In genomic region chr4:136178475-136178921, GRCm38 (mm10) we compare ENCODE assay signal across 9 mouse cellular contexts. TPM values are rescaled to one million over a fixed set of nuclear protein-coding genes. Genes with fewer than 3 reads are reported as not detected.
A peak's percentile ranks its signal among the peaks of the same experiment; 100 is the strongest.
DNase-seq lines count a peak whose midpoint lies in the region; ATAC-seq lines count a peak whose summit lies in the region.
"Had no signal": no experiment of that assay in that cellular context is flagged by ENCODE, and none has a peak within 500 bp of the region (broad histone marks: within the 10 kb centered on the region; RNA-seq: fewer than 3 reads in every experiment).

No protein-coding gene starts in this region.

- H3K4me2 ChIP-seq in midbrain, embryonic 16.5 days (ENCODE audit: low read length), result no peak overlapping the region
- no peak overlapping the region for H3K4me2 ChIP-seq in intestine, embryonic 16.5 days (ENCODE audit: low read depth, low read length)
- H3K4me2 ChIP-seq: hindbrain, embryonic 15.5 days had no signal

- 88% methylated on average over 12 of the region's 12 CpGs for WGBS in midbrain, embryonic 10.5 days
- WGBS in midbrain, embryonic 16.5 days, result 91% methylated on average over 12 of the region's 12 CpGs
- 80% methylated on average over 12 of the region's 12 CpGs for WGBS in intestine, embryonic 16.5 days

- no peaks in the 10 kb centered on the region for H3K9me3 ChIP-seq in midbrain, embryonic 10.5 days (replicated peaks)
- no peaks in the 10 kb centered on the region for H3K9me3 ChIP-seq in midbrain, embryonic 16.5 days (replicated peaks; ENCODE audit: control insufficient read depth, low read length, poor library complexity, severe bottlenecking)
- H3K9me3 ChIP-seq in intestine, embryonic 16.5 days (ENCODE audit: control insufficient read depth, low read length), result no peaks in the 10 kb centered on the region
- H3K9me3 ChIP-seq: hindbrain, embryonic 15.5 days had no signal

- no peak for DNase-seq in midbrain, embryonic 10.5 days (ENCODE audit: low spot score)
- DNase-seq in thymus, postnatal 0 days (ENCODE audit: low spot score), result peak; percentile 36
- DNase-seq in retina, embryonic 14.5 days (ENCODE audit: low spot score), result no peak
- no peak for DNase-seq in embryo, embryonic 11 days
- DNase-seq: cerebellum, adult 11-12 months had no signal

- ATAC-seq in midbrain, embryonic 16.5 days, result no peak
- ATAC-seq in intestine, embryonic 16.5 days, result no peak

- peaks cover 77% of the 10 kb centered on the region for H3K4me1 ChIP-seq in midbrain, embryonic 10.5 days
- no peaks in the 10 kb centered on the region for H3K4me1 ChIP-seq in midbrain, embryonic 16.5 days (ENCODE audit: control insufficient read depth, insufficient read depth, low read length)
- H3K4me1 ChIP-seq in brown adipose tissue, adult 24 weeks (ENCODE audit: control insufficient read depth, insufficient read depth, insufficient read length, low read length), result peaks cover 41% of the 10 kb centered on the region
- peaks cover 66% of the 10 kb centered on the region for H3K4me1 ChIP-seq in intestine, embryonic 16.5 days (ENCODE audit: control insufficient read depth, insufficient read depth, low read length)

- H3K9ac ChIP-seq in midbrain, embryonic 16.5 days (ENCODE audit: low read depth, low read length), result no peak overlapping the region
- H3K9ac ChIP-seq in intestine, embryonic 16.5 days (ENCODE audit: low read depth, low read length), result no peak overlapping the region
- H3K9ac ChIP-seq: hindbrain, embryonic 15.5 days had no signal

- H3K27me3 ChIP-seq in midbrain, embryonic 10.5 days (ENCODE audit: low read depth, poor library complexity, severe bottlenecking), result peaks cover 8% of the 10 kb centered on the region; the same call in 1 of the 2 replicates
- H3K27me3 ChIP-seq in midbrain, embryonic 16.5 days (ENCODE audit: control insufficient read depth, insufficient read depth, low read depth, low read length), result peaks cover under 1% of the 10 kb centered on the region; the same call in 1 of the 2 replicates
- H3K27me3 ChIP-seq in intestine, embryonic 16.5 days (replicated peaks; ENCODE audit: control insufficient read depth, insufficient read depth, low read length), result no peaks in the 10 kb centered on the region
- H3K27me3 ChIP-seq: hindbrain, embryonic 15.5 days had no signal

- H3K36me3 ChIP-seq in midbrain, embryonic 10.5 days, result peaks cover 39% of the 10 kb centered on the region
- no peaks in the 10 kb centered on the region for H3K36me3 ChIP-seq in midbrain, embryonic 16.5 days (ENCODE audit: control insufficient read depth, insufficient read depth, low read length)
- no peaks in the 10 kb centered on the region for H3K36me3 ChIP-seq in intestine, embryonic 16.5 days (ENCODE audit: control insufficient read depth, insufficient read depth, low read length)
- H3K36me3 ChIP-seq: hindbrain, embryonic 15.5 days had no signal

- H3K4me3 ChIP-seq in midbrain, embryonic 10.5 days, result no peak overlapping the region
- H3K4me3 ChIP-seq in midbrain, embryonic 16.5 days (ENCODE audit: low read depth, low read length), result no peak overlapping the region
- H3K4me3 ChIP-seq in brown adipose tissue, adult 24 weeks (ENCODE audit: insufficient read depth, low read depth, low read length), result no peak overlapping the region
- H3K4me3 ChIP-seq in intestine, embryonic 16.5 days (ENCODE audit: low read length), result no peak overlapping the region
- H3K4me3 ChIP-seq: hindbrain, embryonic 15.5 days had no signal

- H3K27ac ChIP-seq in midbrain, embryonic 10.5 days (replicated peaks), result peak overlapping the region; percentile 70
- H3K27ac ChIP-seq in midbrain, embryonic 16.5 days (ENCODE audit: low read length), result no peak overlapping the region
- peak overlapping the region; percentile 92 for H3K27ac ChIP-seq in brown adipose tissue, adult 24 weeks (replicated peaks; ENCODE audit: low read depth, low read length)
- peak overlapping the region; percentile 85 for H3K27ac ChIP-seq in intestine, embryonic 16.5 days (ENCODE audit: low read length)

RNA-seq across cellular contexts. Expression of gene E2f2, which starts 6.3 kb away (rescaled TPM):
- polyA plus RNA-seq in midbrain, embryonic 10.5 days (2016; fragmentation: Nextera tagmentation; extraction: Ambion mirVana), result 10.3 and 10.8 TPM in 2 replicates
- polyA plus RNA-seq in midbrain, embryonic 16.5 days (2015; fragmentation: Nextera tagmentation; extraction: Ambion mirVana), result 1.4 and 1.6 TPM in 2 replicates
- 2.9 and 6.4 TPM in 2 replicates for polyA plus RNA-seq in brown adipose tissue, adult 24 weeks (2012; ENCODE audit: insufficient read depth, insufficient read length, missing spikeins)
- 7.5 and 9.3 TPM in 2 replicates for polyA plus RNA-seq in intestine, embryonic 16.5 days (2015; fragmentation: Nextera tagmentation; extraction: Ambion mirVana)
- 58.9 and 64.1 TPM in 2 replicates for polyA plus RNA-seq in thymus, postnatal 0 days (2015; fragmentation: Nextera tagmentation; extraction: Ambion mirVana)

RNA-seq across cellular contexts. Expression of gene Asap3, which starts 27.7 kb away (rescaled TPM):
- polyA plus RNA-seq in midbrain, embryonic 10.5 days (2016; fragmentation: Nextera tagmentation; extraction: Ambion mirVana), result 6.0 and 7.1 TPM in 2 replicates
- polyA plus RNA-seq in midbrain, embryonic 16.5 days (2015; fragmentation: Nextera tagmentation; extraction: Ambion mirVana), result 4.5 and 5.1 TPM in 2 replicates
- polyA plus RNA-seq in brown adipose tissue, adult 24 weeks (2012; ENCODE audit: insufficient read depth, insufficient read length, missing spikeins), result 1.0 and 1.2 TPM in 2 replicates
- polyA plus RNA-seq in intestine, embryonic 16.5 days (2015; fragmentation: Nextera tagmentation; extraction: Ambion mirVana), result 3.3 and 4.4 TPM in 2 replicates
- 1.3 and 2.1 TPM in 2 replicates for polyA plus RNA-seq in thymus, postnatal 0 days (2015; fragmentation: Nextera tagmentation; extraction: Ambion mirVana)

RNA-seq across cellular contexts. Expression of gene Id3, which starts 35.2 kb away (rescaled TPM):
- polyA plus RNA-seq in midbrain, embryonic 10.5 days (2016; fragmentation: Nextera tagmentation; extraction: Ambion mirVana), result 619 and 802 TPM in 2 replicates
- polyA plus RNA-seq in midbrain, embryonic 16.5 days (2015; fragmentation: Nextera tagmentation; extraction: Ambion mirVana), result 110 and 114 TPM in 2 replicates
- polyA plus RNA-seq in brown adipose tissue, adult 24 weeks (2012; ENCODE audit: insufficient read depth, insufficient read length, missing spikeins), result 75.0 and 78.1 TPM in 2 replicates
- polyA plus RNA-seq in intestine, embryonic 16.5 days (2015; fragmentation: Nextera tagmentation; extraction: Ambion mirVana), result 232 and 245 TPM in 2 replicates
- polyA plus RNA-seq in thymus, postnatal 0 days (2015; fragmentation: Nextera tagmentation; extraction: Ambion mirVana), result 262 and 327 TPM in 2 replicates
